In genomic region chr2:72132222-72132621, GRCm38 (mm10) we compare ENCODE assay signal across 16 mouse cellular contexts.
"Had no signal": no experiment of that assay in that cellular context is flagged by ENCODE, and none has a peak within 500 bp of the region (broad histone marks: within the 10 kb centered on the region; RNA-seq: fewer than 3 reads in every experiment).

No protein-coding gene starts in this region.

- H3K27me3 ChIP-seq: neural tube, embryonic 13.5 days; neural tube, embryonic 15.5 days; stomach, embryonic 15.5 days had no signal

- H3K9me3 ChIP-seq: neural tube, embryonic 13.5 days; neural tube, embryonic 15.5 days; stomach, embryonic 15.5 days had no signal

- DNase-seq: retina, postnatal 1 day; right cerebral cortex, adult 18-20 months; right cerebral cortex, postnatal 14 days; right cerebral cortex, postnatal 25 days; right cerebral cortex, postnatal 4 days; spleen, adult 18-20 months; thymus, adult 18-20 months; thymus, adult 2 months; thymus, postnatal 14 days; thymus, postnatal 25 days; thymus, postnatal 36 days; thymus, postnatal 4 days had no signal

- H3K4me3 ChIP-seq: neural tube, embryonic 13.5 days; neural tube, embryonic 15.5 days; stomach, embryonic 15.5 days had no signal

- H3K9ac ChIP-seq: neural tube, embryonic 13.5 days; neural tube, embryonic 15.5 days; stomach, embryonic 15.5 days had no signal

- H3K36me3 ChIP-seq: neural tube, embryonic 13.5 days; neural tube, embryonic 15.5 days; stomach, embryonic 15.5 days had no signal

- H3K27ac ChIP-seq: neural tube, embryonic 13.5 days; neural tube, embryonic 15.5 days; stomach, embryonic 15.5 days; stomach, postnatal 0 days had no signal

- H3K4me2 ChIP-seq: neural tube, embryonic 13.5 days; neural tube, embryonic 15.5 days; stomach, embryonic 15.5 days had no signal
